13 mouse cellular contexts compared by ENCODE assay signal in genomic region chr15:78720532-78720931, GRCm38 (mm10). TPM values are rescaled to one million over a fixed set of nuclear protein-coding genes. Genes with fewer than 3 reads are reported as not detected.
DNase-seq lines count a peak whose midpoint lies in the region; ATAC-seq and TF ChIP-seq lines count a peak whose summit lies in the region.
"Had no signal": no experiment of that assay in that cellular context is flagged by ENCODE, and none has a peak within 500 bp of the region (broad histone marks: within the 10 kb centered on the region; RNA-seq: fewer than 3 reads in every experiment).

No protein-coding gene starts in this region.

- no peaks in the 10 kb centered on the region for H3K36me3 ChIP-seq in heart, adult 2 months (ENCODE audit: control insufficient read depth, insufficient read depth, low read length)
- H3K36me3 ChIP-seq in heart, embryonic 11.5 days (ENCODE audit: control insufficient read depth, insufficient read depth, low read length), result no peaks in the 10 kb centered on the region
- H3K36me3 ChIP-seq: forebrain, embryonic 15.5 days; hindbrain, embryonic 13.5 days; liver, embryonic 15.5 days had no signal

- DNase-seq in heart, adult 2 months, result peak; percentile 54 to 81
- DNase-seq in adrenal gland, postnatal 14 days, result peak; percentile 87
- DNase-seq in heart, postnatal 25 days (ENCODE audit: low spot score), result peak; percentile 67
- no peak for DNase-seq in T-cell, adult 2 months (ENCODE audit: low spot score)
- no peak for DNase-seq in thymus, postnatal 25 days
- no peak for DNase-seq in gastrocnemius, postnatal 25 days

- intact Hi-C loops in heart, adult 2 months (cut with DNase I), result loop anchor here (1.0 to 2.0 kb wide), 2 partner anchors 24 to 97 kb away; no protein-coding TSS in a partner anchor
- intact Hi-C loops in heart, postnatal 25 days (cut with DNase I), result loop anchor here (1.0 kb wide), 1 partner anchor 96 kb away; no protein-coding TSS in a partner anchor

- no peaks in the 10 kb centered on the region; the same call in 1 of the 2 replicates for H3K4me1 ChIP-seq in heart, adult 2 months (ENCODE audit: control insufficient read depth, insufficient read depth, low read length)
- H3K4me1 ChIP-seq in heart, embryonic 11.5 days (ENCODE audit: control insufficient read depth, insufficient read depth, low read length), result peaks cover 9% of the 10 kb centered on the region
- H3K4me1 ChIP-seq: liver, embryonic 15.5 days had no signal

- H3K79me2 ChIP-seq in heart, adult 2 months (replicated peaks; ENCODE audit: control insufficient read depth, insufficient read depth, low read length), result no peaks in the 10 kb centered on the region

- H3K27me3 ChIP-seq in heart, adult 2 months (ENCODE audit: control insufficient read depth, insufficient read depth, low read length), result peaks cover 26% of the 10 kb centered on the region
- peaks cover 62% of the 10 kb centered on the region for H3K27me3 ChIP-seq in heart, embryonic 11.5 days (ENCODE audit: control insufficient read depth, insufficient read depth, low read length)

- H3K27ac ChIP-seq in heart, adult 2 months, result no peak overlapping the region
- no peak overlapping the region for H3K27ac ChIP-seq in heart, embryonic 11.5 days (ENCODE audit: low read depth, low read length)
- H3K27ac ChIP-seq: forebrain, embryonic 15.5 days; hindbrain, embryonic 13.5 days; kidney, postnatal 0 days; liver, embryonic 15.5 days had no signal

- H3K4me2 ChIP-seq in heart, embryonic 11.5 days, result no peak overlapping the region
- H3K4me2 ChIP-seq: liver, embryonic 15.5 days had no signal

- no peak for ATAC-seq in heart, embryonic 11.5 days (replicated peaks; ENCODE audit: insufficient number of reproducible peaks, low FRiP score, low TSS enrichment)
- ATAC-seq in megakaryocyte-erythroid progenitor cell, adult 5-6 weeks (replicated peaks; ENCODE audit: low FRiP score, low TSS enrichment, poor library complexity, severe bottlenecking), result peak; percentile 56

- WGBS in heart, adult 2 months, result 28% methylated on average over 7 of the region's 7 CpGs
- WGBS in heart, embryonic 11.5 days (ENCODE audit: insufficient replicate concordance), result 47% methylated on average over 7 of the region's 7 CpGs

- no peak for TF ChIP-seq CTCF in heart, adult 2 months (IDR thresholded peaks at IDR 0.05)

- TF ChIP-seq EP300 in heart, adult 2 months (IDR thresholded peaks at IDR 0.05; ENCODE audit: insufficient read depth, low read depth, low read length), result 0 out of 2 replicates have a peak, but pooled peaks have one; percentile 41

- no peak overlapping the region for H3K4me3 ChIP-seq in heart, adult 2 months
- H3K4me3 ChIP-seq in heart, embryonic 11.5 days (ENCODE audit: low read depth, low read length), result no peak overlapping the region
- H3K4me3 ChIP-seq: forebrain, embryonic 15.5 days; hindbrain, embryonic 13.5 days; liver, embryonic 15.5 days had no signal

- H3K9me3 ChIP-seq in heart, embryonic 11.5 days (replicated peaks; ENCODE audit: control insufficient read depth, low read length), result no peaks in the 10 kb centered on the region
- H3K9me3 ChIP-seq: forebrain, embryonic 15.5 days; hindbrain, embryonic 13.5 days; liver, embryonic 15.5 days had no signal

- H3K9ac ChIP-seq in heart, adult 2 months (ENCODE audit: low read depth, low read length), result no peak overlapping the region
- H3K9ac ChIP-seq in heart, embryonic 11.5 days (ENCODE audit: low read depth, low read length), result no peak overlapping the region
- H3K9ac ChIP-seq: forebrain, embryonic 15.5 days; hindbrain, embryonic 13.5 days; liver, embryonic 15.5 days had no signal

- no peak for TF ChIP-seq POLR2A in heart, adult 2 months (IDR thresholded peaks at IDR 0.05; ENCODE audit: insufficient read depth, low read depth, low read length)

RNA-seq across cellular contexts. Expression of gene Elfn2, which starts 2.0 kb away (rescaled TPM):
- total RNA-seq in heart, adult 2 months (2021), result 1 to 10 TPM; 1.3 to 3.4 TPM
- 0.16 and 0.35 TPM in 2 replicates for polyA plus RNA-seq in heart, adult 2 months (2012; rRNA removed)
- polyA plus RNA-seq in heart, embryonic 11.5 days (2014; fragmentation: Nextera tagmentation; extraction: Ambion mirVana), result not detected in 2 replicates
- total RNA-seq in adrenal gland, postnatal 14 days (2021), result 4.4 and 5.6 TPM in 2 replicates
- total RNA-seq in heart, postnatal 25 days (2021), result 1 to 10 TPM; 1.4 to 2.5 TPM
- total RNA-seq in megakaryocyte-erythroid progenitor cell, adult 5-6 weeks (2014; fragmentation: Nextera tagmentation), result not detected in 2 replicates
- not detected in 2 replicates for total RNA-seq in megakaryocyte-erythroid progenitor cell, adult 5-6 weeks (2017)
- total RNA-seq in gastrocnemius, postnatal 25 days (2021), result under 1 TPM; 0.05 to 0.31 TPM
- polyA plus RNA-seq: embryonic facial prominence, embryonic 11.5 days; liver, embryonic 15.5 days had no signal

RNA-seq across cellular contexts. Expression of gene Mfng, which starts 52.7 kb away (rescaled TPM):
- 10 to 100 TPM; 11.1 to 11.6 TPM for total RNA-seq in heart, adult 2 months (2021)
- 15.0 and 19.1 TPM in 2 replicates for polyA plus RNA-seq in heart, adult 2 months (2012; rRNA removed)
- 3.0 and 3.7 TPM in 2 replicates for polyA plus RNA-seq in heart, embryonic 11.5 days (2014; fragmentation: Nextera tagmentation; extraction: Ambion mirVana)
- 13.1 and 19.8 TPM in 2 replicates for total RNA-seq in adrenal gland, postnatal 14 days (2021)
- total RNA-seq in heart, postnatal 25 days (2021), result 10 to 100 TPM; 11.6 to 13.2 TPM
- 15.0 and 21.8 TPM in 2 replicates for total RNA-seq in megakaryocyte-erythroid progenitor cell, adult 5-6 weeks (2014; fragmentation: Nextera tagmentation)
- 4.6 and 5.1 TPM in 2 replicates for total RNA-seq in megakaryocyte-erythroid progenitor cell, adult 5-6 weeks (2017)
- 1 to 10 TPM; 2.4 to 6.4 TPM for total RNA-seq in gastrocnemius, postnatal 25 days (2021)

Comparison
In these comparisons a context has a peak if more than half of its experiments do, and no peak if none do; other contexts are left out.
1. DNase-seq: peak in heart, adult 2 months (2 of 2), adrenal gland, postnatal 14 days (single experiment) and heart, postnatal 25 days (single experiment); none in T-cell, adult 2 months (single experiment), thymus, postnatal 25 days (single experiment) and gastrocnemius, postnatal 25 days (single experiment).